Mouse (Mus musculus) midbrain, embryonic 13.5 days (tissue): ENCODE data around the gene Mid1ip1. TPM values are rescaled to one million over a fixed set of nuclear protein-coding genes. Genes with fewer than 3 reads are reported as not detected.

Experiments
- ATAC-seq: fragments of 200-750 bp; cut with Nextera tagmentation; 2 replicates; pipeline ENCODE4 v1.8.0; 2017; ENCODE audit warnings: mild to moderate bottlenecking, moderate TSS enrichment, moderate library complexity
- H3K27ac ChIP-seq: fragments of 300-500 bp; sonication (generic); 2 replicates; pipeline ENCODE4 v1.5.1; 2015; ENCODE audit warnings: inconsistent platforms, mild to moderate bottlenecking, moderate library complexity
- H3K27me3 ChIP-seq: fragments of 300-500 bp; sonication (generic); 2 replicates; pipeline ENCODE4 v1.6.1; 2015; ENCODE audit warnings: mild to moderate bottlenecking, inconsistent platforms
- H3K36me3 ChIP-seq: fragments of 300-500 bp; sonication (generic); 2 replicates; pipeline ENCODE4 v1.6.1; 2015; ENCODE audit warnings: mild to moderate bottlenecking, inconsistent platforms
- H3K4me1 ChIP-seq: fragments of 300-500 bp; sonication (generic); replicated peaks from 2 replicates; pipeline ENCODE4 v1.6.1; 2015; ENCODE audit warnings: inconsistent platforms
- H3K4me2 ChIP-seq: fragments of 300-500 bp; sonication (generic); replicated peaks from 2 replicates; pipeline ENCODE4 v1.6.1; 2015; ENCODE audit warnings: moderate library complexity, mild to moderate bottlenecking, inconsistent platforms
- H3K4me3 ChIP-seq: fragments of 300-500 bp; sonication (generic); replicated peaks from 2 replicates; pipeline ENCODE4 v1.5.1; 2015; ENCODE audit warnings: mild to moderate bottlenecking, inconsistent platforms
- H3K9ac ChIP-seq: fragments of 300-500 bp; sonication (generic); replicated peaks from 2 replicates; pipeline ENCODE4 v1.6.1; 2015; ENCODE audit warnings: mild to moderate bottlenecking, inconsistent platforms
- H3K9me3 ChIP-seq: fragments of 300-500 bp; sonication (generic); 2 replicates; pipeline ENCODE4 v1.6.1; 2016; ENCODE audit warnings: mild to moderate bottlenecking, inconsistent platforms
- WGBS: fragments of 180-500 bp; shearing (Covaris S2); methylation state at CpG from one replicate; pipeline ENCODE4 v1.1.7; 2015; 5-methylcytosine and 5-hydroxymethylcytosine counted together
- polyA plus RNA-seq: library from polyadenylated mRNA; unstranded; fragments of >200 nt; fragmentation: Nextera tagmentation; extraction: Ambion mirVana; gene quantifications from 2 replicates; pipeline ENCODE4 v1.2.1, GENCODE M21; 2015

Mid1ip1 gene
- 63.7 and 67.6 TPM in 2 replicates for polyA plus RNA-seq

DNA sequence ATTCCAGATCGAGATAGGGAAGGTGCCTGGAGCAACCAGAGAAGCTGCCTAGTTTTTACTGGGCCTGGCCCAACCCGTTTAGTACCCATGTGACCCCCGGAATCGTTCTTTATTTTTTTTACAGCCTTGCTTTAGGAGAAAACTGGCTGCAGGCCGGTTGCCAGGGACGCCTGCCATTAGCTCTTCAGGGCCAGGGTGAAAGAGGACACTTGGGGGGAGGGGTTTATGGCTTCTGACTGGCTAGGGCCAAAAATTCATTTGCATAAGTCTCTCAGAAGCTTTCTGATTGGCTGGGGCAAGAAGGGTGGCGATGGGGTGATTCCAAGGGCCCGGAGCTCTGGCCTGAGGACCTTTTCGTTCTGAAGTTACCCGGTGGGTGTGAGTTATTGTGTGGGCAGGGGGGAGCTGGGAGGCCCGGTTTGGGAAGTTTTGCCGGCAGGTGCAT is at the start of gene Mid1ip1:
TSS of gene Mid1ip1 (plus strand) at position 318 of the 445 bp plus-strand sequence.
- Histone ChIP-seq H3K27ac (peak within 1 kb of the TSS; percentile 58), H3K4me3 (peak within 1 kb of the TSS; percentile 18; the same call in 1 of the 2 replicates)
- 21% methylated on average over 12 of the region's 12 CpGs for WGBS

DNA sequence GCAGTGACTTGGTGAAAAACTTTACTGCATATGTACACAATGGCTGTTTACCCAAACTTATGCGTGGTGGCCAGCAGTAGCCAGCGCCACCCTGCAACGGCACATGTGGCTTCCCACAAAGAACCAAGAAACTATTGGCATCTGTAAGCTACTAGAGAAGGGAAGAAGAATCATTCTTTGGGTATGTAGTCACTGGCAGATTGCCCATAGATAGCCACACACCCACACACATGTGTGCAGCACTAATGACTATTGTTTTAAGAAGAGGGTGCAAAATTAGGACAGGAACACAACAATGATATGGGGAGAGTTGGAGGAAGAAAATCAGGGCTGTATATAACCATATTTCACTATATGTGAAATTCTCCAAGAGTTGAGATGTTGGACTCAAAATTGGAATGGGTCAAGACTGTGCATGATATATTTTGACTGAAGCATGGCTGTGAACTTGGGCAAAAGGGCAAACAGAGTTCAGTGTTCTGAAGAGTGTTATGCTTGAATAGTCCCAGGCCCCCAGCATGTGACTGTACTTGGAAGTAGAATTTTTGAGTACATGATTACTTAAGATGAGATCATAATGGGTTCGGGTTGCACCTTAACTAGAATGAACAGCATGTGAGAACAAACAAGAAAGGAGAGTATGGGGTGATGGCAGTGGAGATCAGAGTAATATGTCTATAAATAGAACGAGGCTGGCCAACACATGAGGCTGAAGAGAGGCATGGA is 20.2 kb upstream of the Mid1ip1 start:
- no peaks in the 10 kb centered on the region for H3K36me3 ChIP-seq
- WGBS, result 88% methylated on average over 5 of the region's 5 CpGs
- H3K4me1 ChIP-seq, result no peaks in the 10 kb centered on the region
- ATAC-seq, result no peak
- no peak overlapping the region for H3K27ac ChIP-seq
- no peak overlapping the region for H3K9ac ChIP-seq
- no peaks in the 10 kb centered on the region for H3K9me3 ChIP-seq
- H3K27me3 ChIP-seq, result no peaks in the 10 kb centered on the region
- H3K4me2 ChIP-seq, result no peak overlapping the region
- H3K4me3 ChIP-seq, result no peak overlapping the region

More for the DNA sequence above, at the start of gene Mid1ip1:
- peak within 1 kb of the TSS; percentile 30 for H3K4me2 ChIP-seq
- no peak within 1 kb of the TSS for H3K9ac ChIP-seq
- peak; percentile 43; the same call in 1 of the 2 replicates for ATAC-seq
- H3K27me3 ChIP-seq, result no peaks in the 10 kb centered on the region
- no peaks in the 10 kb centered on the region for H3K36me3 ChIP-seq
- H3K9me3 ChIP-seq, result no peaks in the 10 kb centered on the region
- H3K4me1 ChIP-seq, result 0 out of 2 replicates have a peak, but pooled peaks cover 9% of the 10 kb centered on the region

DNA sequence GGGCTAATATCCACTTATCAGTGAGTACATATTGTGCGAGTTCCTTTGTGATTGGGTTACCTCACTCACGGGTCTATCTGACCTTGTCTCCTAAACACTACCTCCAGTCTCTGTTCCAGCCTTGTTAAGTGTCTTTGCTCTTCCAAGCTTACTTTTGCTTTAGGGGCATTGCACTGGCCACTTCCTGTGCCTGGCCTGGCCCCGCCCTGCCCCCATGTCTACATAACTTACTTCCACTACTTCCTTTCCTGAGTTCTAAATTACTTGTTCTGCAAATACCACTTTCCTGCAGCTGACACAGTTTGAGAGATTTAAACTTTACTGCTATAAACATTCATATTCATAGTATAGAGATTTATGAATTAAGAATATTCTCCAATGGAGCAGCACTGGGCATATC is 8.1 kb upstream of the Mid1ip1 start:
- no peak overlapping the region for H3K9ac ChIP-seq
- H3K9me3 ChIP-seq, result no peaks in the 10 kb centered on the region
- H3K4me3 ChIP-seq, result no peak overlapping the region
- no peaks in the 10 kb centered on the region for H3K4me1 ChIP-seq
- H3K27me3 ChIP-seq, result no peaks in the 10 kb centered on the region
- H3K36me3 ChIP-seq, result no peaks in the 10 kb centered on the region
- H3K27ac ChIP-seq, result no peak overlapping the region
- H3K4me2 ChIP-seq, result no peak overlapping the region
- ATAC-seq, result no peak
- 87% methylated on average over 3 of the region's 3 CpGs for WGBS

DNA sequence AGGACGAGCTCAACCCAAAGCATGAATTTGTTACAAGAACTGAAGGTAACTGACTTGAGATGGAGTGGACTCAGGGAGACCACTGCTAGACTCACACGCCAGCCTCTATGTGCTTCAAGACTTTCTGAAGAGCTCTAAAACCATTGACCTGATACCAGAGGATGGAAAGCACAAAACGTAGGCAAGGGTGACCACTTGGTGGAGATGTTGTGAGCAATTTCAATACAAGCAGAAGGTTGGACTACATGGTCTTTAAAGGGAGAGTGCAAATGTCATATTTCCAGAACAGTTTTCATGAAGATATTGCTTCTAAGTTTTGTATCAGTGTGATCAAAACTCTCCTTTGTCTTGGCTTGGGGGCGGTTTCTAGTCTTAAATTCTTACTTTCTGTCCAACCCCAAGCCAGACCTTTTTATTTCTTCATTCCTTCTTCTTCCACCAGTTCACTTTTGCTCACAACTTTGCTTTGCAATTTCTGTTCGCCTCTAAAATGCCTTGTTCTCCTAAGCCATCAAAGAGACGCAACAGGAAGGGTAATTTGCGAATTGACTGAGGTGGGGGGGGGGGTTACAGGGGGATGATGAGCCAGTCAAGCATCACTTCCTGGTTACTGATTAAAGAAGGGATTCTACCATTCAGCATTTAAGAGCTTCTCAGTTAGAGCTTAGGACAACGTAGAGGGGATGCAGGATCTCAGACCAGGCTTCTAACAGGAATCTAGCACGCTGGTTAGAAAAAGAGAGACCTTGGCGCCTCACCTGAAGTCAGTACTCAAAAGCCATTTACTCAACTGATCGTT is 775 bp upstream of the Mid1ip1 start:
- Histone ChIP-seq H3K36me3 (no peaks in the 10 kb centered on the region), H3K4me1 (0 out of 2 replicates have a peak, but pooled peaks cover 7% of the 10 kb centered on the region), H3K4me2 (peak overlapping the region; percentile 30), H3K27me3 (no peaks in the 10 kb centered on the region), H3K9ac (no peak overlapping the region), H3K4me3 (no peak overlapping the region), H3K9me3 (no peaks in the 10 kb centered on the region), H3K27ac (peak overlapping the region; percentile 51)
- WGBS, result 35% methylated on average over 11 of the region's 11 CpGs
- ATAC-seq, result no peak

DNA sequence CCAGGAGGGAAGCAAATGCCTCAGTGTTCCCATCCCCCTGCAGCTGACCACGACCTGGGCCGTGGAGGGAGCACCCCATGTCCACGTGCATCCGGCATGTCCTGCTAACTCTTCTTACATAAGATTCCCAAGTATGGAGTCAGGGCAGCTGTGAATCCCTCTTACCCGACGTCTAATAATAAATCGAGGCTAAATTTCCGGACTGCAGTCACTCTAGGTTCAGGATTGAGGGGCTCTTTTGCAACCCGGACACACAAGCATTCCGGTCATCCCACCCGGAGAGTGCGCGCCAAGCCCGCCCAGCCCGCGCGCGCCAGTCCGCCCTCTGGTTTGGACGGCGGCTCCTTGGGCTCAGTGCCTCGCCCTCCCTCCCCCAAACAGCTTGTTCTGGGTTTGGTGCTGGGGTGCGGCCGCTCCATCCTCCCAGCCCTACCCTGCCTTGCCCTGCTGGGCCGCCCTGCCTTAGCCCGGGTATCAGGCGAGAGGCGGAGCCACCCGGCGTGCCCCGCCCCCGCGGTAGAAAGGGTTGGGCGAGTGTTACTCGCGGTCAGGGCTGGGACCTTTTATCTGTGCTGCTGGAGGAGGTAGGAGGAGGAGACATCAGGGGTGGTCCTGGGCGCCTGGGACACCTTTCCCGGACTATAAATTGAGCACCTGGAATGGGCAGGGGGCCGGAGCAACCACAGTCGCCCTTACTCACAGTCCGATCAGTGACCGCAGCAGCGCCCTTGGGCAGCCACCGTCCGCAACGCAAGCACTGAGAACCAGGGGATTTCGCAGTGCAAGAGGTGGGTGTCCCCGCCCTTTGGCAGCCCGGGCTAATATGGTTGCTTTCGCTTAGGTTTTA is 2.3 kb downstream of the Mid1ip1 start:
- Histone ChIP-seq H3K27ac (peak overlapping the region; percentile 86), H3K4me1 (peaks cover 21% of the 10 kb centered on the region), H3K9ac (peak overlapping the region; percentile 82), H3K4me2 (peak overlapping the region; percentile 67), H3K36me3 (no peaks in the 10 kb centered on the region), H3K4me3 (peak overlapping the region; percentile 57), H3K27me3 (no peaks in the 10 kb centered on the region), H3K9me3 (no peaks in the 10 kb centered on the region)
- WGBS, result 25% methylated on average over 48 of the region's 50 CpGs
- peak; percentile 91 for ATAC-seq

DNA sequence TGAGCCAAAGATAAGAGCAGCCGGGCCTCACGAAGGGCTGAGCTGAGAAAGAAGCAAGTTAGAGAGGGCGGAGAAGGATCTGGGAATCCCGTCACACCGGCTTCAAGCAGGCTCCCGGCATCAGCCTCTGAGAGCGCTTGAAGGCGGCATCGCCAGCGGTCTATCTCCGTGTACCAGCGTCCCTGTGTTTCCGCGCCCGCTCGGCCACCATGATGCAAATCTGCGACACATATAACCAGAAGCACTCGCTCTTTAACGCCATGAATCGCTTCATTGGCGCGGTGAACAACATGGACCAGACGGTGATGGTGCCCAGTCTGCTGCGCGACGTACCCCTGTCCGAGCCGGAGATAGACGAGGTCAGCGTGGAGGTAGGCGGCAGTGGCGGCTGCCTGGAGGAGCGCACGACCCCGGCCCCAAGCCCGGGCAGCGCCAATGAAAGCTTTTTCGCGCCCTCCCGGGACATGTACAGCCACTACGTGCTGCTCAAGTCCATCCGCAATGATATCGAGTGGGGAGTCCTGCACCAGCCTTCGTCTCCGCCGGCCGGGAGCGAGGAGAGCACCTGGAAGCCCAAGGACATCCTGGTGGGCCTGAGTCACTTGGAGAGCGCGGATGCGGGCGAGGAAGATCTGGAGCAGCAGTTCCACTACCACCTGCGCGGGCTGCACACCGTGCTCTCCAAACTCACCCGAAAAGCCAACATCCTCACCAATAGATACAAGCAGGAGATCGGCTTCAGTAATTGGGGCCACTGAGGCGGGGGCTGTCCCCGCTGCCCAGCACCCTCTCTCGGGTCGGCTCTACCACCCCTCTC is 3.4 kb downstream of the Mid1ip1 start:
- Histone ChIP-seq H3K36me3 (no peaks in the 10 kb centered on the region), H3K27me3 (no peaks in the 10 kb centered on the region), H3K4me1 (peaks cover 21% of the 10 kb centered on the region), H3K27ac (peak overlapping the region; percentile 86), H3K9me3 (no peaks in the 10 kb centered on the region), H3K9ac (peak overlapping the region; percentile 82), H3K4me2 (peak overlapping the region; percentile 67), H3K4me3 (peak overlapping the region; percentile 57)
- 14% methylated on average over 61 of the region's 61 CpGs for WGBS
- ATAC-seq, result peak; percentile 18

DNA sequence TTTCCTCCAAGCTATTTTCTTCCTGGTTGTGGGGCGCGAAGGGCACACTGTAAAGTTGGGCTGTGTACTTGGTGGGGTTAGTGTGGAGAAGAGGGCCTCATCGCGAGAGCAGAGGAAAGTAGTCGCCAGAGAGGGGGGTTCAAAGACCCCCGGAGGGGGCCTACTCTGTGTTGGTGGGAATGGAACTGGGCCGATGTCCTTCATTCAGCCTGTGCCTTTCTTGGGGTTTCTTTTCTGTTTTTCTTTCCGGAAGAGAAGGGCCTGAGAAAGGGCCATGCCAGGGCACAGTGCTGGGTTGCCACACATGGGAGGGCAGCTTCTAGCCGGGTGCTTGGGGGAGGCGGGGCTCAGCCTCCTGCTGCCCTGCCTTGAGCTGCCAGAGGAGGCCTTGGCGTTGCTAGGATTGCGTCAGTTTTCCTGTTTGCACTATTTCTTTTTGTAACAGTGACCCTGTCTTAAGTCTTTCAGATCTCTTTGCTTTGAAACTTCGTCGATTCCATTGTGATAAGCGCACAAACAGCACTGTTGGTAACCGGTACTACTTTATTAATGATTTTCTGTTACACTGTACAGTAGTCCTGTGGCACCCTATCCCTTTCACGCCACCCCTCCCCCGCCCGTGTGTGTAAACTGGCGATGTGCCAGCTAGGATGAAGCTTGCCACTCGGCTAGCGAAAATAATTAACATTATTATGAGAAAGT is 4.2 kb downstream of the Mid1ip1 start:
- Histone ChIP-seq H3K27ac (peak overlapping the region; percentile 86), H3K9ac (peak overlapping the region; percentile 82), H3K27me3 (no peaks in the 10 kb centered on the region), H3K9me3 (no peaks in the 10 kb centered on the region), H3K4me3 (peak overlapping the region; percentile 57), H3K4me2 (peak overlapping the region; percentile 67), H3K36me3 (no peaks in the 10 kb centered on the region), H3K4me1 (peaks cover 21% of the 10 kb centered on the region)
- peak; percentile 79 for ATAC-seq
- WGBS, result 19% methylated on average over 22 of the region's 22 CpGs

DNA sequence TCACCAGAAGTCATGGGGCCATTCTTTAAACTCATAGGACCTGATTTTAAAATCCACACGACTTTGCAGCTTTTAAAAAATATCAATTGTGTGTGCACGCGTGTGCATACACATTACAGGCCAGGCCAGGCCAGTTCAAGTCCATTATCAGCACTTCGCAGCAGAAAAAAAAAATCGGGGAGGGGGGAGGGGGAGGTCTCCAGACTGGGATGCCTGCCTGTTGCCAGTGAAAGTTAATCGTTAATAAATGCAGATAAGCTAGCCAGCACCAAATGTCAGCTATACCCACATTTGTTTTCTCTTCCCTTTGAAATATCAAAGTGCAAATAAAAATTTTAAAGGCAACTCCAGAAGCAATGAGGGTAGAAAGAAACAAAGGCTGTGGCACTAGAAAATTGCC is 5.6 kb downstream of the Mid1ip1 start:
- Histone ChIP-seq H3K4me2 (peak overlapping the region; percentile 34), H3K9me3 (no peaks in the 10 kb centered on the region), H3K27ac (no peak overlapping the region), H3K9ac (no peak overlapping the region), H3K4me1 (peaks cover 17% of the 10 kb centered on the region), H3K27me3 (no peaks in the 10 kb centered on the region), H3K4me3 (no peak overlapping the region; the same call in 1 of the 2 replicates), H3K36me3 (no peaks in the 10 kb centered on the region)
- no peak for ATAC-seq
- WGBS, result 35% methylated on average over 6 of the region's 6 CpGs

DNA sequence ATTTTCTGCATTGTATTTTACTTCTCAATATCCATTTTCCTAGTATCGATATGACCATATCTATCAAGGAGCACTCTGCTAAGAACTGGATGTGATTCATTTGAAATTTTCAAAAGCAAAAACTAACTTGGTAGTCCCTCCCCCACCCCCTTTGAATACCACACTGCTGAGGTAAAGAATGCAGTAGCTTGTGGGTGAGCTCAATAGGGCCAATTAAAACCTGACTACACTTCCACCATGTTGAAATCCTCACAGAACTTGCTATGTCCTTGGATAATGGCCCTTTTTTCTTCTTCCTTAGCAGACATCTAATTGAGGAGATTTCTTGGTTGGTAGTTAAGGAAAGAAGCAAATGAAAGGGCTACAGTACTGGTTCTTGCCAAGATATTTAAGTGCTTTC is 9.8 kb downstream of the Mid1ip1 start:
- Histone ChIP-seq H3K36me3 (no peaks in the 10 kb centered on the region), H3K9me3 (no peaks in the 10 kb centered on the region), H3K4me1 (peaks cover 16% of the 10 kb centered on the region), H3K4me3 (no peak overlapping the region), H3K27me3 (no peaks in the 10 kb centered on the region), H3K9ac (no peak overlapping the region), H3K27ac (no peak overlapping the region), H3K4me2 (no peak overlapping the region)
- WGBS, result 86% methylated on average over 1 of the region's 1 CpGs
- no peak for ATAC-seq

DNA sequence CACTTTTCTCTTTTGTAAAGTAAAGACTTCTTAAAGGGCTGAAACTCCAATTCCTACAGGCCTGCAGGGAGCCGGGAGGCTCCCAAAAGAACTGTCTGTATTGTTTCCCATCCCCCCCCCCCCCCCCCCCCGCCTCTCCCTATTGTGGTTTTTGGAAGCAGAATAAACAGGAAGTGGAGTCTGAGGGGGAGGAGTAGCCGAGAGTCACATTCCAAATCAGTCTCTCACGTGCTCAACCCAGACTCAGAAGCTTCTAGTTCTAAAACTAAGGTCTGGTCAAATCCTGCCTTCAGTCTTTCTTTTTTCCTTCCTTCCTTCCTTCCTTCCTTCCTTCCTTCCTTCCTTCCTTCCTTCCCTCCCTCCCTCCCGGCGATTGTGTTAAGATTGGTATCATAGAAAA is 14.7 kb downstream of the Mid1ip1 start:
- 27% methylated on average over 3 of the region's 6 CpGs for WGBS
- no peak for ATAC-seq

More for the DNA sequence above, 14.7 kb downstream of the Mid1ip1 start:
- Histone ChIP-seq H3K9me3 (no peaks in the 10 kb centered on the region), H3K36me3 (no peaks in the 10 kb centered on the region), H3K4me1 (0 out of 2 replicates have a peak, but pooled peaks cover 3% of the 10 kb centered on the region), H3K9ac (no peak overlapping the region), H3K4me2 (no peak overlapping the region), H3K27me3 (no peaks in the 10 kb centered on the region), H3K27ac (no peak overlapping the region), H3K4me3 (no peak overlapping the region)
